Mouse (Mus musculus): Measurements from ENCODE around the gene Tut1.
A peak's percentile ranks its signal among the peaks of the same experiment; 100 is the strongest.

- TF ChIP-seq CTCF (IDR thresholded peaks at IDR 0.05; ENCODE audit: control insufficient read depth, insufficient read depth, insufficient read length) (no peak), MYOD1 (IDR thresholded peaks at IDR 0.05; ENCODE audit: control insufficient read depth, insufficient read length, low read depth) (no peak), MYOG (IDR thresholded peaks at IDR 0.05; ENCODE audit: control insufficient read depth, extremely low read depth, insufficient read length) (no peak), MAX (IDR thresholded peaks at IDR 0.05) (peak; percentile 24), CEBPB (IDR thresholded peaks at IDR 0.05; ENCODE audit: low read depth) (peak; percentile 21)
These were observed 13.1 kb downstream of the Tut1 start, which contains the start of gene Eef1g for GRCm38 (mm10) chr19:8966590-8967372.
